25 mouse cellular contexts compared by ENCODE assay signal in the genomic region with DNA sequence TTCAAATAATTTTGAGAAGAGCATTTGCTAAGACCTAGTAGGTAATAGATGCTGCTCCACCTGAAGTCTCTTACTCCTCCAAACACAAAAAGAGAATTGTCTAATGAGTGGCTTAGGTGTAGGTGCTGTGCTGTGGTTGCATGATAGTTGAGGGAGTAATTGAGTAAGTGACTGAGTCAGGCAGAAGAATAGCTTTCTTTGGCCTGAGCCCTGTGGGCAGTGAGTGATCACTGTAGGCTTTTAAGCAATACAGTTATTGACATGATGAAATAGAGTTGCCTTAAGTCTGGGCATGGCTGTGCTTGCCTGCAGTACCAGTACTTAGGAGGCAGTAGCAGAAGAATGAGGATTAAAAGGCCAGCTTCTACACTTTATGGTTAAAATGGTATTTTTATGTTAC.
"Had no signal": no experiment of that assay in that cellular context is flagged by ENCODE, and none has a peak within 500 bp of the region (broad histone marks: within the 10 kb centered on the region; RNA-seq: fewer than 3 reads in every experiment).

No protein-coding gene starts in this region.

- H3K27me3 ChIP-seq: heart, embryonic 13.5 days; heart, embryonic 15.5 days; hindbrain, embryonic 13.5 days; hindbrain, embryonic 15.5 days; kidney, embryonic 15.5 days; limb, embryonic 12.5 days had no signal

- H3K4me2 ChIP-seq: heart, embryonic 13.5 days; heart, embryonic 15.5 days; hindbrain, embryonic 13.5 days; hindbrain, embryonic 15.5 days; kidney, embryonic 15.5 days; limb, embryonic 12.5 days; liver, embryonic 11.5 days had no signal

- H3K4me3 ChIP-seq: gastrocnemius, adult 2 months; heart, embryonic 10.5 days; heart, embryonic 13.5 days; heart, embryonic 15.5 days; hindbrain, embryonic 13.5 days; hindbrain, embryonic 15.5 days; kidney, embryonic 15.5 days; limb, embryonic 10.5 days; limb, embryonic 12.5 days had no signal

- ATAC-seq: hindbrain, postnatal 0 days; intestine, embryonic 16.5 days had no signal

- H3K36me3 ChIP-seq: heart, embryonic 10.5 days; heart, embryonic 13.5 days; heart, embryonic 15.5 days; hindbrain, embryonic 13.5 days; hindbrain, embryonic 15.5 days; kidney, embryonic 15.5 days; limb, embryonic 10.5 days; limb, embryonic 12.5 days had no signal

- DNase-seq: gastrocnemius, adult 2 months; gastrocnemius, postnatal 10 days; gastrocnemius, postnatal 25 days; heart, adult 18-20 months; heart, postnatal 14 days; heart, postnatal 36 days; kidney, adult 11 months; kidney, adult 2 months; kidney, adult 9 months; kidney, postnatal 14 days; kidney, postnatal 36 days; layer of hippocampus, adult 9-11 months; layer of hippocampus, postnatal 36 days; liver had no signal
